Mouse (Mus musculus): ENCODE measurements around the gene Scrn2. TPM values are rescaled to one million over a fixed set of nuclear protein-coding genes. Genes with fewer than 3 reads are reported as not detected.
A peak's percentile ranks its signal among the peaks of the same experiment; 100 is the strongest.

Gene Scrn2
- polyA plus RNA-seq, 1 experiment from 2014 or later = 15.4 TPM

DNA sequence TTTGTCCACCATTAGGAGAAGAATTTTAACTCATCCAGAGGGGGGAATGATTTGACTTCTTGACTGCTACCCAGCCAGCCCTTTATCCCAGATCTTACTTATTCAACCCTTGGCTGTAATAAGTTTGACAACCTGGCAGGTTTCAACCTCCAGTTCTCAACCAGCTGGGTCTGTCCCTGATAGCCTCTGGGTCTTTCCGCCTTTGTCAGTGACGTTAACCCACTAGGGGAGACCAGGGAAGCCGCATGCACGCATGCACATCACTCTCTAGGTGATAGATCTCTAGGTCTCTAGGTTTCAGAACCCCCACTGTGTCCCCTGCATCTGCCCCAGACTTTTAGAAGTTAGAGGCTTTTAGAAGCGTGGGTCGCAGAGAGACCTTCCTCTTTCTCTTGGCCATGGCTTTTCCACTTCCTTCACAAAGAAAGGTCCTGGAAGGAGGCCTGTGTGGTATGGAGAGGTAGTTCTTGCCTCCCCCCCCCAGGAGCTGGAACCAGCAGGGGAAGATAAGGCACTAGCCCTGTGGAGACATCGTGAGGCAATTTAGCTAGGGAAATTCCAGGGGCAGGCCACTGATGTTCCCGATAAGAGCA lies 20.4 kb upstream of the Scrn2 start:
- Histone ChIP-seq H3K4me3 (ENCODE audit: low read depth, low read length) (no peak overlapping the region), H3K36me3 (ENCODE audit: control insufficient read depth, insufficient read depth, low read length) (no peaks in the 10 kb centered on the region), H3K9ac (ENCODE audit: low read length) (no peak overlapping the region), H3K27ac (ENCODE audit: low read depth, low read length) (no peak overlapping the region), H3K4me1 (ENCODE audit: control insufficient read depth, insufficient read depth, low read length) (no peaks in the 10 kb centered on the region), H3K27me3 (replicated peaks; ENCODE audit: control insufficient read depth, insufficient read depth, low read length) (peaks cover under 1% of the 10 kb centered on the region; the same call in 1 of the 2 replicates), H3K9me3 (replicated peaks; ENCODE audit: control insufficient read depth, low read length) (no peaks in the 10 kb centered on the region), H3K4me2 (ENCODE audit: low read length) (no peak overlapping the region)
- DNase-seq (ENCODE audit: low spot score) (no peak), ATAC-seq (no peak)
- 64% methylated on average over 8 of the region's 8 CpGs for WGBS

DNA sequence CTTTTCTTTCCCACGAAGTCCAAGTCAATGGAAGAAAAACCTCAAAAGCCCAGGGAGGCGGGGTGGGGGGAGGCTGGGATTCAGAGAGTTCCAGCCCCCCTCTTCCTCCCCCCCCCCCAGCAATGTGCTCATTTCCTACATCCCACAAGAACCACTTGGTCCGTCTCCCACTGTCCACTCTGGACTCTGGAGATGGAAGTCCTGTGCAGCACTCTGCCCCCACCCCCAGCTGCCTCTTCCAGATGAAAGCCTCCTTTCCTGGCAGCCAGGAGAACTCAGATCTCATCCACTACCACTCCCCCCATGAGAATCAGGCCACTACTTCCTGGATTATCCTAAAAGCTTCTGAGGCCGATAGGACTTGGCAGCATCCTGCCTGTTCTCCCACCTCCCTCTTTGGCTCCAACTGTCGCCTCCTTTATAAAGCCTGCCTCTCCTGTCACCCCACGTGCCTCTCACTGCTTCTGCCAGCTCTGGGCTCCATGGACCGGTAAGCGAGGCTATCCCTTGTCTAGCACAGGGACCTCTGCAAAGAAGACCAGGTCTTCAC lies 16.5 kb upstream of the Scrn2 start, which contains the start of gene Sp6:
Gene Sp6, plus strand, starts transcription at position 274 of the 550 bp plus-strand sequence.
- no peak within 1 kb of the TSS for H3K27ac ChIP-seq (ENCODE audit: low read depth, low read length)
- H3K36me3 ChIP-seq (ENCODE audit: control insufficient read depth, insufficient read depth, low read length) = no peaks in the 10 kb centered on the region
- no peak within 1 kb of the TSS for H3K4me3 ChIP-seq (ENCODE audit: low read depth, low read length)
- no peaks in the 10 kb centered on the region for H3K9me3 ChIP-seq (replicated peaks; ENCODE audit: control insufficient read depth, low read length)
- H3K9ac ChIP-seq (ENCODE audit: low read length) = no peak within 1 kb of the TSS
- no peak for ATAC-seq
- H3K4me2 ChIP-seq (ENCODE audit: low read length) = no peak within 1 kb of the TSS
- peak; percentile 35 for DNase-seq (ENCODE audit: low spot score)
- peaks cover 30% of the 10 kb centered on the region for H3K27me3 ChIP-seq (replicated peaks; ENCODE audit: control insufficient read depth, insufficient read depth, low read length)
- no peaks in the 10 kb centered on the region for H3K4me1 ChIP-seq (ENCODE audit: control insufficient read depth, insufficient read depth, low read length)
- 23% methylated on average over 8 of the region's 8 CpGs for WGBS

DNA sequence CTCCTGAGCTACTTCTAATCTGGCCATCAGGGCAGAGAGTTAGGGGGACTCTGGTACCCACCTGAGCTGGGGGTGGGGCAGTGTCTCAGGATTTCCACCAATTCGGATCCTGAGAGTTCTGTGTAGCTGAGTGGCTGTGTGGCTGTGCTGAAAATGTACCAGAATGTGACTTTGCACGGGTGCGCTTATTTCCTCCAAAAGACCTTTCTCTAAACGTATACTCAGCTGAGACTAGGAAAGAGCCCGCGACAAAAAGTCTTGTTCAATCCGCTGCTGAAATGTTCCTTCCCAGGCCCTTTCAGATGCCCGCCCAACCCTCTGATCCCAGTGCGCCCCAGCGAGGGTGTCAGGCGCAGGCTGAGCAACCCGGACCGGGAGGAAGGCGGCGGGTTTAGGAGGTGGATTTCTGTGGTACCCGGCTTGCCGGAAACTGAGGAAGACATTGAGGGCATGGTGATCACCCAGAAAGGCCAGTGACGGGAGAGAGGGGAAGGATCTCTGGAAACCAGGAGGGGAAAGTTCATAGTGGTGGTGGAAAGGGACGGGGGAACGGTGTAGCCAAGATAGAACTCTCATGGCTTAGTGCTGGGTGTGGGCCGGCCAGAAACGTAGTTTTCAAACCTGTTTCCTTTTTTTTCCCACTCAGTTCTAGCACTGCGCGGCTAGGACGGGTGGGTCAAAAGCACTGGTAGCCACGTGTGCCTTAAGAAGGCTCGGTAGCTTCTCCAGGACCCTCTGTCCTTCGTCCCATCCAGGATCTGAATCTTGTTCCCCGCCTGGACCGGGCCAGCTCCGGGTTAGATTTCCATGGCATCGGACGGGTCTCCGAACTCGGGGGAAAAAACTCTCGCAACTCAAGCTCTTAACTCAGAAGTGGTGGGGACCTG lies 11.8 kb upstream of the Scrn2 start:
- no peak overlapping the region; the same call in 1 of the 2 replicates for H3K9ac ChIP-seq (ENCODE audit: low read length)
- H3K27ac ChIP-seq (ENCODE audit: low read depth, low read length) = no peak overlapping the region
- no peak for ATAC-seq
- no peak for DNase-seq (ENCODE audit: low spot score)
- H3K36me3 ChIP-seq (ENCODE audit: control insufficient read depth, insufficient read depth, low read length) = no peaks in the 10 kb centered on the region
- peak overlapping the region; percentile 40 for H3K4me2 ChIP-seq (ENCODE audit: low read length)
- under 1% methylated on average over 36 of the region's 36 CpGs for WGBS
- H3K9me3 ChIP-seq (replicated peaks; ENCODE audit: control insufficient read depth, low read length) = no peaks in the 10 kb centered on the region
- peaks cover 3% of the 10 kb centered on the region for H3K4me1 ChIP-seq (ENCODE audit: control insufficient read depth, insufficient read depth, low read length)
- H3K27me3 ChIP-seq (replicated peaks; ENCODE audit: control insufficient read depth, insufficient read depth, low read length) = peaks cover 74% of the 10 kb centered on the region
- H3K4me3 ChIP-seq (ENCODE audit: low read depth, low read length) = 0 out of 2 replicates have a peak overlapping the region, but pooled peaks have one; percentile 16

DNA sequence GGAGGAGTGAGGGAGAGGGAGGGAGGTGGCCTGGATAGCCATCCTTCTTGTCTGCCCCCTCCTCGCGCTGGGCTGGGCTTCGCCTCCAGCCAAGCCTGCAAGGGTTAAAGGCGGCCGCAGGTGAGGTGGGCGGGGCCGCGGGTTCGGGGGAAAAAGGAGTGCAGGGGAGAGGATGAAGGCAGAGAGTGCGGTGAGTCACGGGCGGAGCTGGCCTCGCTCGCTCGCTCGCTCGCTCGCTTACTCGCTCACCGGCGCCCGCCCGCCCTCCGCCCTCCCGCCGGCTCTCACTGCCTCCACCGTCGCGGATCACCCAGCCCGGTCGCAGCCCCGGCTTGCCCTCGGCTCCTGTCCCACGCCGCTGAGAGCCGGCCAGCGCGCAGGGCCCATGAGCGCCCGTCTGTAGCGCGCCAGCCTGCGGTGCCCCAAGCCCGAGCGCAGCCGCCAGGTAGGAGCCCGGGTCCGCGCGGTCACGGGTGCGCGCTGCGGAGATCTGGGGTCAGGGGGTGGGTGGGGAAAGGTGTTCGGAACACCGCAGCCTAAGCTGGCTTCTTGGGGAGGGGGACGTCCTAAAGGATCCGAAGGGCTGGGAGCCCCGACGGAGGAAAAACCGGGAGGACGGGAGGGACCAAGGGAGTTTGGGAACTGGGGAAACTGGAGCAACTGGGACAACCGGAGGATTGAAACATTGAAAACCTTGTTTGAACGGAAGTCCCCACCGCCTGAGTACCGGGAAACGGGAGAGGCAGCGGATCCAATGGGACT lies 11.0 kb upstream of the Scrn2 start:
- H3K9me3 ChIP-seq (replicated peaks; ENCODE audit: control insufficient read depth, low read length) = no peaks in the 10 kb centered on the region
- peak overlapping the region; percentile 40 for H3K4me2 ChIP-seq (ENCODE audit: low read length)
- H3K27me3 ChIP-seq (replicated peaks; ENCODE audit: control insufficient read depth, insufficient read depth, low read length) = peaks cover 82% of the 10 kb centered on the region
- DNase-seq (ENCODE audit: low spot score) (no peak), ATAC-seq (no peak)
- no peak overlapping the region; the same call in 1 of the 2 replicates for H3K9ac ChIP-seq (ENCODE audit: low read length)
- H3K4me3 ChIP-seq (ENCODE audit: low read depth, low read length) = peak overlapping the region; percentile 16
- peaks cover 3% of the 10 kb centered on the region for H3K4me1 ChIP-seq (ENCODE audit: control insufficient read depth, insufficient read depth, low read length)
- no peak overlapping the region for H3K27ac ChIP-seq (ENCODE audit: low read depth, low read length)
- H3K36me3 ChIP-seq (ENCODE audit: control insufficient read depth, insufficient read depth, low read length) = no peaks in the 10 kb centered on the region
- under 1% methylated on average over 60 of the region's 68 CpGs for WGBS

DNA sequence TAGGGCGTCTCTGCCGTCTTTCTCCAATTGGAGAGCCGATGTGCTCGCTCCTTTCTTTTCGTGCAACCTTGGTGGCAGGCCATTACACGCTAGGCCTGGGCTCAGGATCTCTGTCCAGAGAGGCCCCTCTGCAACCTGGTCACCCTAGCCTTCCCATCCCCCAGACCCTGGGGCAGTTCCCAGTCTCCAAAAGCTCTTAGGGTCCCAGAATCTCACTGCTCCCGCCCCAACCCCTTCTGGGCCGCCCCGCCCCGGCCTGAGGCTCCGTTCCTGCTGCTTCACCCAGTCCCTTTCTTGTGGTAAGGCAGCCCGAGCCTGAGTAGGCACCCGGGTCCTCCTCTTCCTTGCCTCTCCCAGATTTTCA lies 10.4 kb upstream of the Scrn2 start:
- Histone ChIP-seq H3K27me3 (replicated peaks; ENCODE audit: control insufficient read depth, insufficient read depth, low read length) (peaks cover 87% of the 10 kb centered on the region), H3K9ac (ENCODE audit: low read length) (no peak overlapping the region), H3K4me1 (ENCODE audit: control insufficient read depth, insufficient read depth, low read length) (peaks cover 3% of the 10 kb centered on the region), H3K36me3 (ENCODE audit: control insufficient read depth, insufficient read depth, low read length) (no peaks in the 10 kb centered on the region), H3K27ac (ENCODE audit: low read depth, low read length) (no peak overlapping the region), H3K4me2 (ENCODE audit: low read length) (no peak overlapping the region), H3K9me3 (replicated peaks; ENCODE audit: control insufficient read depth, low read length) (no peaks in the 10 kb centered on the region), H3K4me3 (ENCODE audit: low read depth, low read length) (no peak overlapping the region)
- ATAC-seq = no peak
- 5% methylated on average over 13 of the region's 13 CpGs for WGBS
- no peak for DNase-seq (ENCODE audit: low spot score)

DNA sequence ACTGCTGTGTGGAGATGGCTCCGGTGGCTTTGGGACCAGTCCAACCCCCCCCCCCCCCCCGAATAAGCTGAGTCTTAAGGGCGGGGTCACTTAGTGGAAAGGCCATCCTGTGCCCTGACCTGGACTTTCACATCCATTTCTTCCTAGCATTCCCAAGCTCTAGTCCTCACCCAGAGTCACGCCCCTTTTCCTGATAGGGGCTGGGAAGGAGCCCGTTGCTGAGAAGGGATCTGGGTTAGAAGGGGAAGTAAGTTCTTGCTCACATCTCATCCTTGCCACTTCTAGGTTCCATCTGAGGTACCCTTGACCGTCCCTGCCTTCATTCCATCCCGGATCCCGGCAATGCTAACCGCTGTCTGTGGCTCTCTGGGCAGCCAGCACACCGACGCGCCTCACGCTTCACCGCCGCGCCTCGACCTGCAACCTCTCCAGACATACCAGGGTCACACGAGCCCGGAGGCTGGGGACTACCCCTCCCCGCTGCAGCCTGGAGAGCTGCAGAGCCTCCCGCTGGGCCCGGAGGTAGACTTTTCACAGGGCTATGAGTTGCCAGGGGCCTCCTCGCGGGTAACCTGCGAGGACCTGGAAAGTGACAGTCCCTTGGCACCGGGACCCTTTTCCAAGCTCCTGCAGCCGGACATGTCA lies 8.5 kb upstream of the Scrn2 start:
- no peak overlapping the region for H3K27ac ChIP-seq (ENCODE audit: low read depth, low read length)
- no peak for ATAC-seq
- H3K9ac ChIP-seq (ENCODE audit: low read length) = no peak overlapping the region
- no peak for DNase-seq (ENCODE audit: low spot score)
- no peaks in the 10 kb centered on the region for H3K9me3 ChIP-seq (replicated peaks; ENCODE audit: control insufficient read depth, low read length)
- peak overlapping the region; percentile 75 for H3K4me2 ChIP-seq (ENCODE audit: low read length)
- H3K4me3 ChIP-seq (ENCODE audit: low read depth, low read length) = peak overlapping the region; percentile 42
- peaks cover 78% of the 10 kb centered on the region for H3K27me3 ChIP-seq (replicated peaks; ENCODE audit: control insufficient read depth, insufficient read depth, low read length)
- 2% methylated on average over 26 of the region's 27 CpGs for WGBS
- peaks cover 3% of the 10 kb centered on the region for H3K4me1 ChIP-seq (ENCODE audit: control insufficient read depth, insufficient read depth, low read length)
- no peaks in the 10 kb centered on the region for H3K36me3 ChIP-seq (ENCODE audit: control insufficient read depth, insufficient read depth, low read length)

DNA sequence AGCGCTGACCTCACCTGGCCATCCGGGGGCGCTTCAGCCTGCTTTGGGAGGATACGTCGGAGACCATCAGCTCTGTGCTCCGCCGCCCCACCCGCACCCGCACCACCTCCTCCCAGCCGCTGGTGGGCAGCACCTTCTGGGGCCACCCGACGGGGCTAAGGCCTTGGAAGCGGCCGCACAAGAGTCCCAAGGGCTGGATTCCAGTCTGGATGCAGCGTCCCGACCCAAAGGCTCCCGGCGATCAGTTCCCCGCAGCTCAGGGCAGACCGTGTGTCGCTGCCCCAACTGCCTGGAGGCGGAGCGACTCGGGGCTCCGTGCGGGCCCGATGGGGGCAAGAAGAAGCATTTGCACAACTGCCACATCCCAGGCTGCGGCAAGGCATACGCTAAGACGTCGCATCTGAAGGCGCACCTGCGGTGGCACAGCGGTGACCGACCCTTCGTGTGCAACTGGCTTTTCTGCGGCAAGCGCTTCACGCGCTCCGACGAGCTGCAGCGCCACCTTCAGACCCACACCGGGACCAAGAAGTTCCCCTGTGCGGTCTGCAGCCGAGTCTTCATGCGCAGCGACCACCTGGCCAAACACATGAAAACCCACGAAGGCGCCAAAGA lies 7.8 kb upstream of the Scrn2 start:
- WGBS = under 1% methylated on average over 50 of the region's 50 CpGs
- H3K9me3 ChIP-seq (replicated peaks; ENCODE audit: control insufficient read depth, low read length) = no peaks in the 10 kb centered on the region
- no peaks in the 10 kb centered on the region for H3K36me3 ChIP-seq (ENCODE audit: control insufficient read depth, insufficient read depth, low read length)
- H3K4me2 ChIP-seq (ENCODE audit: low read length) = peak overlapping the region; percentile 75
- peak overlapping the region; percentile 42 for H3K4me3 ChIP-seq (ENCODE audit: low read depth, low read length)
- peak overlapping the region; percentile 62 for H3K9ac ChIP-seq (ENCODE audit: low read length)
- peak; percentile 69 for DNase-seq (ENCODE audit: low spot score)
- ATAC-seq = peak; percentile 62
- H3K27me3 ChIP-seq (replicated peaks; ENCODE audit: control insufficient read depth, insufficient read depth, low read length) = peaks cover 71% of the 10 kb centered on the region
- peaks cover 3% of the 10 kb centered on the region for H3K4me1 ChIP-seq (ENCODE audit: control insufficient read depth, insufficient read depth, low read length)
- no peak overlapping the region for H3K27ac ChIP-seq (ENCODE audit: low read depth, low read length)

DNA sequence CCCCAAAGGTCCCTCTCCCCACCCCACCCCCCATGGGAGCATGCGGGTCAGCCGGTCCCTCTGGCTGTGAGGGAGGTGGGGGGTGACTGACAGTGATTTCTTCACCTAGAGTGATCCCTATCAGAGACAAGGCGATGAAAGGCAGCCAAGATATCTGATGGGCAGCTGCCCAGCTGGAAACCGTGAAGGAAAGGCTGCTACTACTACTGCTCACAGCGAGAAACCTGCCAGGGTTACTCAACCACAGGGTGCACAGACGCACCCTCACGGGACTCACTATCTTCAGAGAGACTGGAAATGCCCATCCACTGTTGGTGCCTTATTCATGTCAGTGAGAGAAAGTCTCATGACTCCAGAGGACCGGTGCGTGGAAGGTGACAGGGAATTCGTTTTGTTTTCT lies 4.8 kb upstream of the Scrn2 start:
- no peak for DNase-seq (ENCODE audit: low spot score)
- H3K9ac ChIP-seq (ENCODE audit: low read length) = no peak overlapping the region
- H3K4me1 ChIP-seq (ENCODE audit: control insufficient read depth, insufficient read depth, low read length) = peaks cover 3% of the 10 kb centered on the region
- H3K4me3 ChIP-seq (ENCODE audit: low read depth, low read length) = no peak overlapping the region
- no peak overlapping the region for H3K4me2 ChIP-seq (ENCODE audit: low read length)
- 23% methylated on average over 10 of the region's 10 CpGs for WGBS
- peaks cover 47% of the 10 kb centered on the region for H3K27me3 ChIP-seq (replicated peaks; ENCODE audit: control insufficient read depth, insufficient read depth, low read length)
- no peaks in the 10 kb centered on the region for H3K36me3 ChIP-seq (ENCODE audit: control insufficient read depth, insufficient read depth, low read length)
- H3K9me3 ChIP-seq (replicated peaks; ENCODE audit: control insufficient read depth, low read length) = no peaks in the 10 kb centered on the region
- H3K27ac ChIP-seq (ENCODE audit: low read depth, low read length) = no peak overlapping the region
- no peak for ATAC-seq
